ENCODE assay signal across 27 mouse cellular contexts in genomic region chr2:159056960-159057359, GRCm38 (mm10).
DNase-seq lines count a peak whose midpoint lies in the region; ATAC-seq and TF ChIP-seq lines count a peak whose summit lies in the region.
"Had no signal": no experiment of that assay in that cellular context is flagged by ENCODE, and none has a peak within 500 bp of the region (broad histone marks: within the 10 kb centered on the region; RNA-seq: fewer than 3 reads in every experiment).

No protein-coding gene starts in this region.

- peak; percentile 16 for DNase-seq in adrenal gland, postnatal 10 days
- no peak for DNase-seq in adrenal gland, postnatal 14 days
- DNase-seq in heart, adult 2 months = peak; percentile 26
- DNase-seq in lung, adult 18-20 months = peak; percentile 9 to 20
- DNase-seq in lung, postnatal 4 days = no peak
- DNase-seq in kidney, adult 9 months = no peak
- DNase-seq: cerebellum, adult 2 months; cerebellum, postnatal 14 days; gastrocnemius, postnatal 14 days; kidney, adult 11 months; retina, postnatal 1 day; right cerebral cortex, postnatal 14 days; thymus, postnatal 25 days had no signal

- peaks cover 3% of the 10 kb centered on the region for H3K4me1 ChIP-seq in heart, adult 2 months (ENCODE audit: control insufficient read depth, insufficient read depth, low read length)
- 0 out of 2 replicates have a peak, but pooled peaks cover 2% of the 10 kb centered on the region for H3K4me1 ChIP-seq in heart, embryonic 11.5 days (ENCODE audit: control insufficient read depth, insufficient read depth, low read length)
- H3K4me1 ChIP-seq: heart, embryonic 13.5 days; limb, embryonic 12.5 days; liver, embryonic 15.5 days had no signal

- H3K4me3 ChIP-seq in heart, adult 2 months = no peak overlapping the region
- no peak overlapping the region for H3K4me3 ChIP-seq in heart, embryonic 11.5 days (ENCODE audit: low read depth, low read length)
- H3K4me3 ChIP-seq: erythroblast, embryonic 14.5 days; heart, embryonic 13.5 days; hindbrain, embryonic 13.5 days; kidney, embryonic 15.5 days; limb, embryonic 12.5 days; liver, embryonic 15.5 days; lung, embryonic 15.5 days; midbrain, embryonic 15.5 days; neural tube, embryonic 15.5 days; stomach, embryonic 15.5 days had no signal

- intact Hi-C loops in heart, adult 2 months (cut with DNase I) = no loop called here

- H3K4me2 ChIP-seq in heart, embryonic 11.5 days = no peak overlapping the region
- H3K4me2 ChIP-seq: heart, embryonic 13.5 days; hindbrain, embryonic 13.5 days; kidney, embryonic 15.5 days; limb, embryonic 12.5 days; liver, embryonic 15.5 days; lung, embryonic 15.5 days; midbrain, embryonic 15.5 days; neural tube, embryonic 15.5 days; stomach, embryonic 15.5 days had no signal

- no peak for TF ChIP-seq CTCF in heart, adult 2 months (IDR thresholded peaks at IDR 0.05)

- ATAC-seq in heart, embryonic 11.5 days (replicated peaks; ENCODE audit: insufficient number of reproducible peaks, low FRiP score, low TSS enrichment) = no peak
- ATAC-seq: forebrain, embryonic 16.5 days; midbrain, embryonic 15.5 days had no signal

- H3K27me3 ChIP-seq in heart, adult 2 months (ENCODE audit: control insufficient read depth, insufficient read depth, low read length) = no peaks in the 10 kb centered on the region
- no peaks in the 10 kb centered on the region for H3K27me3 ChIP-seq in heart, embryonic 11.5 days (ENCODE audit: control insufficient read depth, insufficient read depth, low read length)
- H3K27me3 ChIP-seq: heart, embryonic 13.5 days; kidney, embryonic 15.5 days; liver, embryonic 15.5 days; lung, embryonic 15.5 days had no signal

- no peak overlapping the region for H3K27ac ChIP-seq in heart, adult 2 months
- H3K27ac ChIP-seq in heart, embryonic 11.5 days (ENCODE audit: low read depth, low read length) = no peak overlapping the region
- H3K27ac ChIP-seq: heart, embryonic 13.5 days; hindbrain, embryonic 13.5 days; kidney, embryonic 15.5 days; limb, embryonic 12.5 days; liver, embryonic 15.5 days; lung, embryonic 15.5 days; macrophage; midbrain, embryonic 15.5 days; neural tube, embryonic 15.5 days; stomach, embryonic 15.5 days had no signal

- TF ChIP-seq EP300 in heart, adult 2 months (IDR thresholded peaks at IDR 0.05; ENCODE audit: insufficient read depth, low read depth, low read length) = no peak

- no peak overlapping the region for H3K9ac ChIP-seq in heart, adult 2 months (ENCODE audit: low read depth, low read length)
- H3K9ac ChIP-seq in heart, embryonic 11.5 days (ENCODE audit: low read depth, low read length) = no peak overlapping the region
- H3K9ac ChIP-seq: heart, embryonic 13.5 days; hindbrain, embryonic 13.5 days; kidney, embryonic 15.5 days; limb, embryonic 12.5 days; liver, embryonic 15.5 days; lung, embryonic 15.5 days; midbrain, embryonic 15.5 days; neural tube, embryonic 15.5 days; stomach, embryonic 15.5 days had no signal

- no peak for TF ChIP-seq POLR2A in heart, adult 2 months (IDR thresholded peaks at IDR 0.05; ENCODE audit: insufficient read depth, low read depth, low read length)

- H3K9me3 ChIP-seq in heart, embryonic 11.5 days (replicated peaks; ENCODE audit: control insufficient read depth, low read length) = no peaks in the 10 kb centered on the region
- H3K9me3 ChIP-seq: heart, embryonic 13.5 days; hindbrain, embryonic 13.5 days; kidney, embryonic 15.5 days; limb, embryonic 12.5 days; liver, embryonic 15.5 days; lung, embryonic 15.5 days; midbrain, embryonic 15.5 days; neural tube, embryonic 15.5 days; stomach, embryonic 15.5 days had no signal

- WGBS in heart, adult 2 months = 48% methylated on average over 3 of the region's 3 CpGs
- 47% methylated on average over 3 of the region's 3 CpGs for WGBS in heart, embryonic 11.5 days (ENCODE audit: insufficient replicate concordance)

- H3K79me2 ChIP-seq in heart, adult 2 months (replicated peaks; ENCODE audit: control insufficient read depth, insufficient read depth, low read length) = no peaks in the 10 kb centered on the region

- no peaks in the 10 kb centered on the region for H3K36me3 ChIP-seq in heart, adult 2 months (ENCODE audit: control insufficient read depth, insufficient read depth, low read length)
- H3K36me3 ChIP-seq in heart, embryonic 11.5 days (ENCODE audit: control insufficient read depth, insufficient read depth, low read length) = no peaks in the 10 kb centered on the region
- H3K36me3 ChIP-seq: G1E; heart, embryonic 13.5 days; hindbrain, embryonic 13.5 days; kidney, embryonic 15.5 days; limb, embryonic 12.5 days; liver, embryonic 15.5 days; lung, embryonic 15.5 days; midbrain, embryonic 15.5 days; neural tube, embryonic 15.5 days; stomach, embryonic 15.5 days had no signal

Comparison
In these comparisons a context has a peak if more than half of its experiments do, and no peak if none do; other contexts are left out.
1. DNase-seq: peak in adrenal gland, postnatal 10 days (single experiment), heart, adult 2 months (2 of 2) and lung, adult 18-20 months (2 of 2); none in adrenal gland, postnatal 14 days (single experiment), lung, postnatal 4 days (0 of 2) and kidney, adult 9 months (single experiment).